Mouse (Mus musculus): Measurements from ENCODE around the gene Grk2. TPM values are rescaled to one million over a fixed set of nuclear protein-coding genes. Genes with fewer than 3 reads are reported as not detected.

Gene Grk2
- polyA plus RNA-seq, 1 experiment: 541 TPM

DNA sequence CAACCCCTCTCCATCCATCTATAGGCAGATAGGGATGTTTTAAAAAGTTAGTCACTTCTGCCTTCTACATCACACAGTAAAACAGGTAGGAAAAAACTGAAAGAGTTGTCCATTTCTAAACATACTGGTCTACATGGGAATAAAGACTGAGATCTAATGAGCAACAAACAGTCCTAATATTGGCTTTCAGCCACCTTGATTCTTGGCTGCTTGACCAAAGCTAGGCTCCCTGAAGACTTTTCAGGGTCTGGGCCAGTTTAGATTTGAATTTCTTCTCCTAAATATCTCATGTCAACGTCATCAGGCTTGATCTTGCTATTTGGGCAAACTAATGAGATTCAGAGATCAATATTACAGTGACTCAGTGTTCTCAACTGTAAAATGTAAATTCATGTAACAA is 20.9 kb upstream of the Grk2 start:
- Histone ChIP-seq H3K4me3 (replicated peaks) (no peak overlapping the region), H3K9me3 (no peaks in the 10 kb centered on the region), H3K27me3 (replicated peaks) (no peaks in the 10 kb centered on the region), H3K36me3 (replicated peaks; ENCODE audit: low read length) (peaks cover 99% of the 10 kb centered on the region), H3K4me1 (peaks cover 29% of the 10 kb centered on the region)
- TF ChIP-seq FLI1 (IDR thresholded peaks at IDR 0.05; ENCODE audit: low read length): no peak
- no peak for TF ChIP-seq GATA1 (IDR thresholded peaks at IDR 0.05; ENCODE audit: borderline replicate concordance, low read length)

DNA sequence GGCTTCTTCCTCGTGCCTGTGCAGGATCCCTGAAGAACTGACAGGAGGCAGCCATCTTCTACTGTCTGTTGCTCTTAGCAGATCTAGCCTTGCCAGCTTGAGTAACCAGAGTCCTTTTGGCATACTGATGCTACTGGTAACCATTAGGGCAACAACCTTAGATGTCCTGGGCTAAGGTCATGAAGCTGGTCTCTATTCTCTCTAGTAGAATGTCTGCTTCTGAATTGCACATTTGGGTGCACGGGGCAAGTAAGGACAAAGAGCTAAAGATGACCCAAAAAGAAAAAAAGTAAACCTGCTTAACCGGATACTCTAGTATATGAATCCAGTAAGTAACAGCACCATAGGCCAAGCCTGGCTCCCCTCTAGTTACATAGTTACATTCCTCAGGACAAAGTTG is 20.1 kb upstream of the Grk2 start:
- peaks cover 21% of the 10 kb centered on the region for H3K4me1 ChIP-seq
- H3K4me3 ChIP-seq (replicated peaks): no peak overlapping the region
- H3K36me3 ChIP-seq (replicated peaks; ENCODE audit: low read length): peaks cover 97% of the 10 kb centered on the region
- no peaks in the 10 kb centered on the region for H3K27me3 ChIP-seq (replicated peaks)
- no peaks in the 10 kb centered on the region for H3K9me3 ChIP-seq
- TF ChIP-seq FLI1 (IDR thresholded peaks at IDR 0.05; ENCODE audit: low read length) (no peak), GATA1 (IDR thresholded peaks at IDR 0.05; ENCODE audit: borderline replicate concordance, low read length) (no peak)

DNA sequence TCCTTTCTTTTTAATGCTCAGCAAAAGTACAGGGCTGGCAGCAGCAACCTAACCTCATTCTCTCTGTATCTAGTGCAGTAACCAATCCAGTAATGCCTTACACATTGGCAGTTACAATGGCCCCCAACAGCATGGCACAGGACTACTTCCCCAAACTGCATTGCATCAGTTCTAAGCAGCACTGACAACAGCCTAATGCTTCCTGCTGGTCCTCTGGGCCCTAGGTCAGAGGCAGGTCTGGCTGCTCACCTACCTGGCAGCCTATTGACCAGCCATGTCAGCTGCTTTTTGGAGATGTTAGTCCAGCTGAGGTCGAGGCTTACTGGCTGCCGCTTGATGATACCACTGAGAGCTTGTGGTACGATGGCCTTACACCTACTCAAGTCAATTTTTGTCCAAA is 16.1 kb upstream of the Grk2 start:
- Histone ChIP-seq H3K4me3 (replicated peaks) (no peak overlapping the region), H3K36me3 (replicated peaks; ENCODE audit: low read length) (peaks cover 98% of the 10 kb centered on the region), H3K27me3 (replicated peaks) (no peaks in the 10 kb centered on the region), H3K9me3 (no peaks in the 10 kb centered on the region), H3K4me1 (peaks cover 26% of the 10 kb centered on the region)
- TF ChIP-seq GATA1 (IDR thresholded peaks at IDR 0.05; ENCODE audit: borderline replicate concordance, low read length) (no peak), FLI1 (IDR thresholded peaks at IDR 0.05; ENCODE audit: low read length) (no peak)

DNA sequence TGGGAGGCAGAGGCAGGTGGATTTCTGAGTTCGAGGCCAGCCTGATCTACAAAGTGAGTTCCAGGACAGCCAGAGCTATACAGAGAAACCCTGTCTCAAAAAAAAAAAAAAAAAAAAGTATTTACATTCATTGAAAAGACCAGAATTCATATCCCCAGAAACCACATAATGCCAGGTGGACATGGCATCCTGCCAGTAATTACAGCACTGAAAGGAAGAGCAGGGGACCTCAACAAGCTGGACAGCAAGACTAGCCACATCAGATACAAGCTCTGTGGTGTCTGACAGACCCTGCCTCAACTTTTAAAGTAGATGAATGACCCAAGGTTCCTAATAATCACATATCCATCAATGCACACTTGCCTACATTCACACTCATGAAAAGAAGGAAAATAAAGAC is 15.6 kb upstream of the Grk2 start:
- peaks cover 98% of the 10 kb centered on the region for H3K36me3 ChIP-seq (replicated peaks; ENCODE audit: low read length)
- H3K4me3 ChIP-seq (replicated peaks): no peak overlapping the region
- no peak for TF ChIP-seq GATA1 (IDR thresholded peaks at IDR 0.05; ENCODE audit: borderline replicate concordance, low read length)
- TF ChIP-seq FLI1 (IDR thresholded peaks at IDR 0.05; ENCODE audit: low read length): no peak
- H3K9me3 ChIP-seq: no peaks in the 10 kb centered on the region
- peaks cover 26% of the 10 kb centered on the region for H3K4me1 ChIP-seq
- H3K27me3 ChIP-seq (replicated peaks): no peaks in the 10 kb centered on the region

DNA sequence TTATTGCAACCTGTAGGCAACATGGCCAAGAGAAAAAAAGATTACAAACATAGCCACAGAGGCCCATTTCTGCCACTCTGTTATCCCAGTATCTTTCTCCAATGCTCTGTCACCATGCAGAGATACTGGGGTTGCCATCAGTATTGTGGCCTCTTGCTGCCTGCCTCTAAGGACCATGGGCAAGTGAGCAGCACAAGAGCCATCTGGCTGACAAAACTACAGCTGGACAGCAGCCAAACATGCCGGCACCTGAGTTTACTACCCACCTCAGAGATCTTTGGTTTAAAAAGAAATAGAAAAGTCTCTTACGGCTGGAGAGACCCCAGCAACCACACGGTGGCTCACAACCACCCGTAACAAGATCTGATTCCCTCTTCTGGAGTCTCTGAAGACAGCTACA is 13.2 kb upstream of the Grk2 start:
- peaks cover 89% of the 10 kb centered on the region for H3K36me3 ChIP-seq (replicated peaks; ENCODE audit: low read length)
- TF ChIP-seq GATA1 (IDR thresholded peaks at IDR 0.05; ENCODE audit: borderline replicate concordance, low read length): no peak
- TF ChIP-seq FLI1 (IDR thresholded peaks at IDR 0.05; ENCODE audit: low read length): no peak
- H3K4me3 ChIP-seq (replicated peaks): no peak overlapping the region

DNA sequence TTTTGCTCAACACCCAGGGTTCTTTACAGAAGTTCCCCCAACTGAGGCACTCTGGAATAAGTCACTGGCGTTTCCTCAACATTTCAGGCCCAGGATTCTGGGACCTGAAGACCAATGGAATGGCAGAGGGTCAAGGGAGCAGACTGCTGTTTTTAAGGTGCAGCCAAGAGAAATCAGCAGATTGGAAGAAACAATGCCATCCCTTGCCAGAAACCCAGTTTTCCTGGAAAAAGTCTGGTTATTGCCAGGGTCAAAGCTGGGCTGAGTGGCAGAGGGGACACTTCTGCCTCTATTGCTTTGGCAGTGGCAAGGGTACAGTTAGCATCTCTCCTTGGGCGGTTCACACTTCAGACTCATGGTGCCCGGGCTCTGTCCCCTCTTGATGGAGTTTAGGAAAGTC is 11.2 kb upstream of the Grk2 start:
- Histone ChIP-seq H3K9me3 (no peaks in the 10 kb centered on the region), H3K4me1 (peaks cover 27% of the 10 kb centered on the region), H3K27me3 (replicated peaks) (no peaks in the 10 kb centered on the region), H3K36me3 (replicated peaks; ENCODE audit: low read length) (peaks cover 74% of the 10 kb centered on the region), H3K4me3 (replicated peaks) (no peak overlapping the region)
- no peak for TF ChIP-seq FLI1 (IDR thresholded peaks at IDR 0.05; ENCODE audit: low read length)
- no peak for TF ChIP-seq GATA1 (IDR thresholded peaks at IDR 0.05; ENCODE audit: borderline replicate concordance, low read length)

More for the DNA sequence above, 13.2 kb upstream of the Grk2 start:
- Histone ChIP-seq H3K27me3 (replicated peaks) (no peaks in the 10 kb centered on the region), H3K4me1 (peaks cover 30% of the 10 kb centered on the region), H3K9me3 (no peaks in the 10 kb centered on the region)

DNA sequence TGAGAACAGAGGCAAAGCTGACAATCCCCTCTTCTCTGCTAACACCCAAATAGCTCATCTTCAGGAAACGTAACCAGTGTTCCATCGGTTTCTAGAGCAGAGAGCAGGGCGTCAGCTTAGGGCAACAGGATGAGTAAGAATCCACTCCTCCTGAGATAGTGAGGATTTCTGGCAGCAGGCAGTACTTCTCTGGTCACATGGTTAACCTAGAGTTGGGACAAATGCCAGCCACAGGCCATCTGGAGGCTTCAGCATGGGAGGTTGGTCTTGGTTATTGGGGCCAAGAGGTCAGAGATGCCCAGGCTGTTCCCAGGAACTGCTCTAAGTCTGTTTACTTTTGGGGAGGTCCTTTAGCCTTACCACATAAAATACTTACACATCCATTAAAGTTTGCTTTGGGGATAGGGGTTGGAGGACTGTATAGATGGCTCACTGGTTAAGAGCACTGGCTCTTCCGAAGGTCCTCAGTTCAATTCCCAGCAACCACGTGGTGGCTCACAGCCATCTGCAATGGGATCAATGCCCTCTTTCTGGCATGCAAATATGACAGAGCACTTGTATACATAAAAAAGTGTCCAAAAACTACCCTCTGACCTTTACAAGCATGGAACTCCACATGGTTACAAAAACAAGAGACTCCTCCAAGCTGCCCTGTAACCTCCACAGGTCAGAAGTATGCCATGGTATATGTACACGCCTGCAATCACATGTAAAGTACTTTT is 9.4 kb upstream of the Grk2 start:
- Histone ChIP-seq H3K4me1 (peaks cover 27% of the 10 kb centered on the region), H3K27me3 (replicated peaks) (no peaks in the 10 kb centered on the region), H3K9me3 (no peaks in the 10 kb centered on the region), H3K4me3 (replicated peaks) (no peak overlapping the region), H3K36me3 (replicated peaks; ENCODE audit: low read length) (peaks cover 57% of the 10 kb centered on the region)
- TF ChIP-seq FLI1 (IDR thresholded peaks at IDR 0.05; ENCODE audit: low read length) (no peak), GATA1 (IDR thresholded peaks at IDR 0.05; ENCODE audit: borderline replicate concordance, low read length) (no peak)

DNA sequence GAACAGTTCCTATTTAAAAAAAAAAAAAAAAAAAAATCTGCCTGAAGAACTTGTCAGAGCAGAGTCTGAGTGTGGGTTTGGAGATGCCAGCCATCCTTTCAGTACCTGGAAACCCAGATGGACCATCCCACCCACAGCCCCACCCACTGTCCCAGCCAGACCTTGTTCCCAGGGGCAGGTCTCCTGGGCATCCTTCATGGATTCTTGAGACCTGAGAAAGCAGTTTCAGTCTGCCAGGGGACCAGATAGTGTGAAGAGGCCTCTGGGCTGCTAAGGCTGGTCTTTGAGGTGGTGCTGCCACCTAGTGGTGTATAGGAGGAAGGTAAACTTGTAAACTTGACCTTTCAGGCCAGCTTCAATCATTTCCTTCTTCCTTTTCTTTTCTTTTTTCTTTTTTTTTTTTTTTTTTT is 3.8 kb upstream of the Grk2 start:
- Histone ChIP-seq H3K4me1 (peaks cover 16% of the 10 kb centered on the region), H3K9me3 (no peaks in the 10 kb centered on the region), H3K36me3 (replicated peaks; ENCODE audit: low read length) (peaks cover 7% of the 10 kb centered on the region), H3K4me3 (replicated peaks) (no peak overlapping the region), H3K27me3 (replicated peaks) (peaks cover 5% of the 10 kb centered on the region)
- TF ChIP-seq FLI1 (IDR thresholded peaks at IDR 0.05; ENCODE audit: low read length): no peak
- no peak for TF ChIP-seq GATA1 (IDR thresholded peaks at IDR 0.05; ENCODE audit: borderline replicate concordance, low read length)

DNA sequence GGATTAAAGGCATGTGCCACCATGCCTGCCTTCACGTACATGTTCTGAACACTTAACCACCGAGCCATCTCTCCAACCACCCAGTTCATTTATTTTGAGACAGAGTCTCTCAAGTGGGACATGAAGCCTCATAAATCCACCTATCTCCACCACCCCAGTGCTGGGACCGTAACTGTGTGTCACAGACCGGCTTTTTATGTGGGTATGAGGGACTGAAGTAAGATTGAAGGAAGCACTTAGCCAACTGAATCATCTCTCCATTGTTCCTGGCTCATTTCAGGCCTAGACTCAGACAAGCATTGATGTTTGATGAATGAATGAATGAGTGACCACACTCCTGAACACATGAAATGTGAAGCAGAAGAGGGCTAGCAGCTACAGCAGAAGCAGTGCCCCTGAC is 3.3 kb upstream of the Grk2 start:
- peaks cover 5% of the 10 kb centered on the region for H3K36me3 ChIP-seq (replicated peaks; ENCODE audit: low read length)
- H3K9me3 ChIP-seq: no peaks in the 10 kb centered on the region
- TF ChIP-seq FLI1 (IDR thresholded peaks at IDR 0.05; ENCODE audit: low read length) (no peak), GATA1 (IDR thresholded peaks at IDR 0.05; ENCODE audit: borderline replicate concordance, low read length) (no peak)
- peaks cover 20% of the 10 kb centered on the region for H3K4me1 ChIP-seq
- H3K27me3 ChIP-seq (replicated peaks): peaks cover 5% of the 10 kb centered on the region
- H3K4me3 ChIP-seq (replicated peaks): no peak overlapping the region

DNA sequence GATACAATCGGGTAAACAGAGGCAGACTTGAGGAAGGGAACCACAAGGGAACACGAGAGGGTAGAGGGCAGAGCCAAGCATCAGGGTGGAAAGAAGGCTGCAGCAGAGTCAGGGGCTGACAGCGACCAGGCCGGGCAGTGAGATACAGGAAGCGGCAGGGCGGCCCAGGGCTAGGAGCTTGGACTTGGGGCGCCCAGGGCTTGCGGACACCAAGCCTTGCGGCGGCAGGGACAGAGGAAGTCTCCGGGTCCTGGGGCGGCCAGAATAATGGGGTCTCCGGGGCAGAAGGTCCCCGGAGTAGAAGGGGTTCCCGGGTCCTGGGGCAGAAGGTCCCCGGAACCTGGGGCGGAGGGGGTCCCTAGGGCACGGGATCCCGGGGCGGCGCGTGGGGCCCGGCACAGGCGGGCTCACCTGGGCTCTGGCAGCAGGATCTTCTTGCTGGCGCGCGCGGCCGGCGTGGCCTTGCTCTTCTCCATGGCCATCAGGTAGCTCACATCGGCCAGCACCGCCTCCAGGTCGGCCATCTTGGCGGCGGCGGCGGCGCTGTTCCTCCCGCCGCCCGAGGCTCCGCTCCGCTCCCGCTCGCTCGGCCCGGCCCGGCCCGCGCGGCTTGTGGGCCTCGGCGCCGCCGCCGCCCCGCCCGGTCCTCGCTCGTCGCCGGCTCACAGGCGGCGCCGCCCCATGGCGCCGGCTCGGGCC is 382 bp downstream of the Grk2 start:
- Histone ChIP-seq H3K27me3 (replicated peaks) (peaks cover 5% of the 10 kb centered on the region), H3K36me3 (replicated peaks; ENCODE audit: low read length) (peaks cover 15% of the 10 kb centered on the region), H3K4me1 (peaks cover 57% of the 10 kb centered on the region), H3K4me3 (replicated peaks) (peak overlapping the region; percentile 98), H3K9me3 (no peaks in the 10 kb centered on the region)
- TF ChIP-seq GATA1 (IDR thresholded peaks at IDR 0.05; ENCODE audit: borderline replicate concordance, low read length) (no peak), FLI1 (IDR thresholded peaks at IDR 0.05; ENCODE audit: low read length) (no peak)

Measured in megakaryocyte, embryonic 14.5 days (primary cell).